Mouse (Mus musculus) spleen, postnatal 4 days (tissue): ENCODE results near the gene Gnpda2.

Experiments
- DNase-seq, 2 experiments: peaks; one replicate each; pipeline ENCODE4 v3.0.0; 2022; ENCODE audit warnings: low spot score in 2 of 2

The Gnpda2 gene

GRCm38 (mm10) chr5:69591640-69592461, at the start of gene Gnpda2:
Gene Gnpda2 (minus strand): TSS chr5:69592340.
- DNase-seq: peak; percentile 74 to 86

- DNase-seq: no peak
Observed at GRCm38 (mm10) chr5:69634766-69635165, 42.6 kb upstream of the Gnpda2 start.

DNA sequence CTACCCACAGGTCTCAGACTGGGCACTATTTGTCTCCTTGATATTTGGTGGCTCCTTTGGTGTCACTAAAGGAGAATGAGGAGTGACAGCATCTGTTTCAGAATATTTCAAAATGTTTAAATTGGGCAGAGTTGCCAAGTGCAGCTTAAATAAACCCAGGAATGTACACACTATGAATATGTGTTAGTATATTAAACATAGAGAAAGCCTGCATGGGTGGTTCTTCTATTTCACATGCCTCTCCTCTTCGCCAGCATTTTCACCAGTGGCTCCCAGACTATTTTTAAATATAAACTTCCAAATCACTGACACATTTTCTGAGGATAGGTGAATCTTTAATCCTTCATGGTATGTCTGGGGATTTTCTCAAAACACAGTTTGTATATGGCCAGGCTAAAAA, 28.8 kb upstream of the Gnpda2 start:
- no peak for DNase-seq

DNA sequence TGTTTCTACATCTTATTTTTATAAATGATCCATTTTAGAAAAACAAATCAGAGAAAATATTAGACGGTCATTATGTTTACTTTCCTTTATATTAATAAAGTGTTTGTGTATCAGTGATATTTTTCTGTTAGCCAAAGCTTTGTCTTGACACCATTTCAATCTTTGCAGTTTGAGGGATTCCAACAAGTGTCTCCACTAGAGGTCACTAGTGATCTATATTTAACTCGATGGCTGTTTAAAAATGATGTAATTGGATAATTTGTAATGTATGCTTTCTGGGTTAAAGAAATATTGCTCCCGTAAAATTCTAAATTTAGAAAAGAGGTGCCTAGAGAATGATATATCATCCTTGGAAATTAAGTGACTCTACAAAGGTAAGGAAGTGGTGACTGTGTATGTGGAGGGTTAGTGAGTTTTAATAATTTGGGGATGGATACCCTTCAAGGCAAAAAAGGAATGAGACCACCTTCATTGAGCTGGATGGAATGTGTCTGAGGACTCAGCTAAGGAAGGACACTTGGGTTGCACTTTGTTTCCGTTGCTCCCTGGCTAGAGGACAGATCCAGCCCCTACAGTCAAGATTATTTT, 21.2 kb upstream of the Gnpda2 start:
- DNase-seq: no peak

DNA sequence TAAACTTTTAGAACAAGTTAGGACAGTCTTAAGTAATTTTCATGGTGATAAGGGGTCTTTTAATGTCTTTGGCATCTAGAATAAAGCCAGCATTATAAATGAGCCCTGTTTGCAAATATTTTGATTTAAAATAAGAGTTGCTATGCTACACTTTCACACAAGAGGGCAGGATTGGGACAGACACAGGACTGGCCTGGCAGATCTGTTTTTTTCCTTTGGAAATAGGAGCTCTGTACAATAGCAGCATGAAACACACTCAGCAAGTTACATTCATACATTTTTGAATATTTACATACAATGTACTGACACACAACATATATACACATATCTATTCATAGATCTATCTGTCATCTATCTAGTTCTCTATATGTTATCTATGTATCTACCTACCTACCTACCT, 8.9 kb upstream of the Gnpda2 start:
- DNase-seq: no peak

DNA sequence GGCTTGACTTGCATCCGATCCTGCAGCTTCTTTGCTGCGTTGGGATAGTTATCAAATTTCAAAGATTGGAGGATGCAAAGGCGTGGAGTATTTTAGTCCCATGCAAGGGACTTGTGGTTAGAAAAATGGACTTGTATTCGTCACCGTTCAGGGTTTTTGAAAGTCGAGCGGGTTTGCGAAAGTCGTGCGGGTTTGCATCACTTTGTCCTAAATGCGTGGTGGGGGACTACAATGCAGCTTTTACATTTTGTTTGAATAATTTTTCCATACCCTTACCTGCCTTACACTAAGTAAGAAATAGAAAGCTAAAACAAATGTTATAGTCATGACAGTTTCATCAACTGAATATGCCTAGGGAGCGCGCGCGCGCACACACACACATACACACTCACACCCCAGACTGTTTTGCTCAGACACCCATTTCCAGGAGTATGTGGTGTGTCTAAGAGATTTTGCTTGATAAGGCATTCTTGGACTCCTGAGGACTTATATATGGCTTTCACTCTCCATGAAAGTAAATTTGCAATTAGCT, 34.7 kb downstream of the Gnpda2 start:
- DNase-seq: no peak

DNA sequence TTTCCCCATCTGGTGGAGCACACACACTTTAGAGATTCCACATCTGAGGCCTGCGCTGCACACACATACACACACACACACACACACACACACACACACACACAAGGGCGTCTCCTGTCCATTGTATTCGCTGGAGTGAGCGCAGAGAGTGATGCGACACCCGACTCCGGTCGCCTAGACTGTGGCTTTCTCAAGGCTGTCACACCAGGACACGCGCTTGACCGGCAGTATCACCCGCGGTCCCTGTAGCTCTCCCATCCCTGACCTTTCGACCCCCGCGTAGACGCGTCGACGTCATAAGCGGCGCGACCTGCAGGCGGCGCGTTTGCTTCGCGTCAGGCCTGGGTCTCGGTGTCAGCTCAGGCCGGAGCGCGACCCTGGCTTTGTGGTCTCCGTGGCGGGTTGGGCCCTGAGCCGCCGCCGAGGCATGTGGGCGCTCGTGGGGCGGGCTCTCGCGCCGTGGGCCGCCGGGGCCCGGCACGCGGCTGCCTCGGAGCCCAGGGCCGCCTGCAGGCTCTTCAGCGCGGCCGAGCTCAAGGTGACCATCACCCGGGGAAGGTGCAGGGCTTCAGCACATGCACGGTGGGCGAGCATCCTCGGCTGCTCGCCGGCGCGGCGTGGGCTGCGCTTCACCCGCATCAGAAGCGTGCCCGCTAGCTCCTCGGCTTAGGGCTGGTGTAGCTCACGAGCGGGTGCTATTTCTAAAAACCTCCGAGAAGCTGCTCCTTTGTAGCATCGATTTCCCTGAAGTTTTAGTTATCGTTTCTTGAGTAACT, 35.3 kb downstream of the Gnpda2 start, which contains the start of gene Guf1:
Gene Guf1 (plus strand): TSS at position 296 of the 776 bp plus-strand sequence.
- peak; percentile 89 to 95 for DNase-seq

DNA sequence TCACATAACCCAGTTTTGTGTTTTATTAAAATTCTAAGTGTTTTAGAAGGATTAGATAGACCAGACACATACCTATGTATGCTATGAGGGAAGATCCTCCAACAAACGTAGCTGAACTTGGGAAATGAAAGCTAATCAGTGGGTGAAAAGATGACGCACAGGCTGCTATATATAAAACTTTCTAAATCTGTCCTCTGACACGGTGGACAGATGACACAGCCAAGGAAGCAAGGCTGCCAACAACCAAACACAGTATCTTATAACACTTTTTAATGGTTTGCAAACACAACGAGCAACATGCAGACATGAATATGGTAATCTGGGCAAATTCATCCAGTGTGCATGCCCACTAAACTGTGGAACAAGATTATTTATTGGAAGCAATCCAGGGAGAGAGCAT, 49.7 kb downstream of the Gnpda2 start, which contains the start of gene Yipf7:
Gene Yipf7 (minus strand): TSS at position 160 of the 400 bp plus-strand sequence.
- DNase-seq: no peak

- no peak for DNase-seq
Observed at GRCm38 (mm10) chr5:69541680-69542079, 50.5 kb downstream of the Gnpda2 start.

DNA sequence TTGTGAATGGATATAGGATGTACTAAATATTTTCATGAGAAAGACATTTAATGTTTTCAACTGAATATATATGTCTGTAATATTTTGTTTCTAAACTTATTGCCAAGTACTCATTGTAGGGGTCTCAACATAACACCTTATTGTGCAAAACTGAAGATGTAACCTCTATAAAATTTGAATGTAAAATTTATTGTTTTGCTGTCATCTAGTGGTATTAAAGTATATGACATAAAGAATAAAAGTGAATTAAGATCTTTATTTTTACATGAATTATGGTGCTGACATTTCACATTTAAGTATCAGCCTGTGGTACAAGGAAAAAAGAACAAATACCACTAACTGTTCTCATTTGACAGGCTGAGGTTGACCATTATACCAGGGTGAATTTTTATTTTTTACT, 68.2 kb downstream of the Gnpda2 start:
- no peak for DNase-seq
